Mouse (Mus musculus) MN1 (cell line): ENCODE measurements around the gene Rai1.

Experiments used
- DNase-seq: peaks from one replicate; pipeline ENCODE4 v3.0.0-alpha.2; 2016; ENCODE audit warnings: low spot score

The Rai1 gene

GRCm38 (mm10) chr11:60220291-60220804 is 115.5 kb downstream of the Rai1 start:
- peak; percentile 97 for DNase-seq

- no peak for DNase-seq
Observed at GRCm38 (mm10) chr11:60221425-60221824, 116.6 kb downstream of the Rai1 start.

GRCm38 (mm10) chr11:60222085-60222468 is 117.3 kb downstream of the Rai1 start:
- no peak for DNase-seq

DNA sequence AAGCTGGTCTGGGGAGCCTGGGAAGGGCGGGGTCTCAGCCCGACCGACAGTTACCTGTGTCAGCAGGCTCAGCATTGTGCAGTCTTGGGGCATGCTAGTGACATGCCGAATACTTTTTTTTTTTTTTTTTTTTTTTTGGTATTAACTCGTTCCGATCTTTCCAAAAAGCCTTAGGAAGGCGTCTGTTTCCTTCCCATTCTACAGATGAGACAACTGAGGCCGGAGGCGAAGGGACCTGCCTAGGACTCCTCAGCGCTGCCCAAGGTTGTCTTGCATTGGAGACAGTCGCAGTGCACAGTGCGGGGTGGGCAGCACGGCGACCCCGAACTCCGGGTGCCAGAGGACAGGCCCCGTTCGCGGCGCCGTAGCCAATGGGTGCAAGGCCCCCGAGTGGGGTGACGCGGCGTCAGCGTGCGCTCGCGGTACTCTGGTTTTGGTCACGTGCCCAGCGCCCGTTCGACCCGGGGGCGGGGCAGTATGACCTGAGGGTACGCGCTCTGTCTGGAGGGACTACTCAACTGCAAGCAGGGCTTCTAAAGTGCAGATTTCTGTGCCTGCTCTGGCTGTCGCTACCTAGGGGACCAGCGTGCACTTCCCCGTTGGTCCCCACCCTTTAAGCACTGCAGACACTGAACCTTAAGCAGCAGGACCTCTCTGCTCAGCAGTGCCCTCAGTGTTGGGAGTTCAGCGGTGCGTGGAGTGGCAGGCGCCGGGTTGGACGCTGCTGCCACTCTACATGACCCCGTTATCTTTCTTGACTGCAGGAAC is 117.8 kb downstream of the Rai1 start, which contains the start of gene Srebf1:
Gene Srebf1 (minus strand): TSS at position 113 of the 768 bp plus-strand sequence.
- peak; percentile 78 for DNase-seq

- peak; percentile 78 for DNase-seq
Observed at GRCm38 (mm10) chr11:60224676-60225075, 119.9 kb downstream of the Rai1 start.

- no peak for DNase-seq
Observed at GRCm38 (mm10) chr11:60225874-60226273, 121.1 kb downstream of the Rai1 start.

DNA sequence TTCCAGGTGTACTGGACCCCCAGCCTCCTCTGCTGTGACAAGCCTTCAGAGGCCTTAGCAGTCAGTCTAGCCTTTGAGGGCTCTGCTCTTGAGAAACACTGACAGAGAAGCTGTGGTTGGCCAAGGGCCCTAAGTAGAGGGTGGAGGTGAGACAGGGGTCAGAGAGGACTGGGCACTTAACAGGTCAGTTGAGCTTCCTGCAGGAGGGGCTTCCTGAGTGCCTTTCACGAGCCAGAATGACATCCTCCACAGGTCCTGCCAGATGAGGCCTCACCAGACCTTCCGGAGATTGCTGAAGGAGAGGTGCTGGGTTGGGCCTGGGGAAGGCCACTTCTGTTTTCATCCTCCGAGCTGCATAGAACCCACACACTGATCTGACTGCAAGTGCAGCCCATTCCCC is 123.7 kb downstream of the Rai1 start:
- no peak for DNase-seq

- no peak for DNase-seq
Observed at GRCm38 (mm10) chr11:60229821-60230220, 125.0 kb downstream of the Rai1 start.

- DNase-seq, result no peak
Observed at GRCm38 (mm10) chr11:60230512-60230911, 125.7 kb downstream of the Rai1 start.

DNA sequence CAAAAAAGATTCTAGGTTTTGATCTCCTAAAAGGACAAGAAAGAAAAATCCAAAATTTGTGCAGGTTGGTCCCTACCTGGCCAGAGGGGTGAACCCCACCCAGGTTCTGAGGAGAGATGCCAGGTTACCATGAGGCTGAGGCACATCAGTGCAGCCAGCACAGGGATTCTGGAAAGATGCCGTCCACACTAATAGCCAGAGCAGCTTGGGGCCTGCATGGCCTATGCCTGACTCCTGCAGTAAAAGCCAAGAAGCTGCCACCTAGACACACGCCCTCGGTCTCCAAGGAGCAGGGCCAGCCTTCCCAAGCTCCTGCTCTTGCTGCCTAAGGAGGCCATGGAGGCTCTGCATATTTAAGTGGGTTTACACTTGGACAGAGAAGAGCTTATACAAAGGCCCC is 126.5 kb downstream of the Rai1 start:
- DNase-seq, result no peak

DNA sequence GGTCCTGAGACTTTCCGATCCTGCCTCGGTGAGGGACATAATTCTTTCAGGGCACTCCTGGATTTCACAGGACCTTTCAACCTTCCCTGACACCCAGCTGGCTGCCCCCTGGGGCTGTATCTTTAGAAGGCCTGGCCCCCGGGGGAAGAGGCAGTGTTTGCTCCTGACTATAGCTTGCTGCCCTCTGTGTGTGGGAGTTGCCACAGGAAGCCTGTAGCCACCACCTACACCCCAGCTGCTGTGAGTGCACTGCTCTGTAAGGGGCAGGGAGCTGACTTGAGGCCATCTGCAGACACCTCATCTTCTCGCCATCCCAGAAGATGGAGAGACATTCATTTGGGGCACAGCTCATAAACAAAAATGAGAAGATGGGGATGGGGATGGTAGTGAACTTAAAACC is 127.1 kb downstream of the Rai1 start:
- no peak for DNase-seq

DNA sequence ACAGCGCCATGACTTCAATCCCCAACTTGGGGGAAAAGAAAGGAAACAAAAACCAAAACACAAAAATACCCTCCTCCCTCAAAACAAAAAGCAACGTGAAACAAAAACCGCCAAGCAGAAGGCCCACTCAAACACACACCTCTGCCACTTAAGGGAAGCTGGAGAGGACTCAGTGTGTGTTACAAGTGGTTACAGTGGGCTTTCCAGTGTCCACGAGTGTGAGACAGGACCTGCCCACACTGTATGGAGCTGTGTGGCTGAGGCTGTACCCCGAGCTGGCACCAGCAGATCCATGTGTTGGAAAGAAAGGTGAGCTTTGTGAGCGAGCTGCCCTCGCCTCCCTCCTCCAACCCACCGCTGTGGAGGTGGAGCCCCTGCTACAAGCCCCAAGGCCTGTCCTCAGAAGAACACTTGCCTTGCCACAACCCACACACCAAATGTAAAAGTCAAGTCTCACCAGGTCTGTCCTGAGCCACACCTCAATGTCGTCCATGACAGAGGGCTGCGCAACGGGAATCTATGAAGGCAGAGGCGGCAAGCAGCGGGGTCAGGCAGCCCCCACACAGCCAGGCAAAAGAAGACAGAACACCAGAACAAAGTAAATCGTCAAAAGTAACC is 127.7 kb downstream of the Rai1 start:
- DNase-seq, result no peak

GRCm38 (mm10) chr11:60233235-60233634 is 128.4 kb downstream of the Rai1 start:
- DNase-seq, result no peak

DNA sequence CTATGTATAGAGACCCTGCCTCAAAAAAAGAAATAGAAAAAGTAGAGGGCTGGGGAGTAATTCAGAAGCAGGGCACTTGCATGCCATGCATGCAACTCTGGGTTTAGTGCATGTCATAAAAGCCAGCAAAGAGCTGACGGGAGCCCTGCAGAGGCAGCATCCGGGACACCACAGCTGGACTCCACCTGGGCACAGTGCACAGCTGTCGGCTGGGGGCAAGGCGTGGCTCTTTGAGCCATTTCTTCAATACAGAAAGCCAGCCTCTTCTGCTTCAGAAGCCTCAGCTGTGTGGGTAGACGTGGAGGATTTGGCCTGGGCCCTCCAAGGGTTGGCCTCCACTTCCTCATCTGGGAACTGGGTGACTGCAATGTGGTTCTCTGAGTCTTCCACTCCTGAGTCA is 130.5 kb downstream of the Rai1 start:
- no peak for DNase-seq

DNA sequence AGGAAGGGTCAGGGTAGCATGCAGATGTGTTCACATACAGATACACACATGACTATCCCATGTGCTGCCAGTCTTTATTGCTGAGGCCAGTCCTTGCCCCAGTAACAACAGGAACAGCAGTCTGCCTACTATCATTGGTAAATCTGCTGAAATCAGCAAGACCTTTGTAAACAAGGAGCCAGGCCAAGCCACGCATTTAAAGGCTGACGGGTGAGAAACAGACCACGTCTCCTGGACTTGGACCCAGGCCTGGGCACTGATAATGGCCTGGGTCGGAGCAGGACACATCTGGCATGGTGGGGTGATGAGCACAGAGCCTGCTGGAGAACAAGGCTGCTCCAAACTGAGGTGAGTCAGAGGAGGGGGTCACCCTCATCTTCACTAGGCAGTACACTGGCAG is 135.7 kb downstream of the Rai1 start:
- peak; percentile 83 for DNase-seq

- DNase-seq, result no peak
Observed at GRCm38 (mm10) chr11:60244503-60245143, 139.8 kb downstream of the Rai1 start.

DNA sequence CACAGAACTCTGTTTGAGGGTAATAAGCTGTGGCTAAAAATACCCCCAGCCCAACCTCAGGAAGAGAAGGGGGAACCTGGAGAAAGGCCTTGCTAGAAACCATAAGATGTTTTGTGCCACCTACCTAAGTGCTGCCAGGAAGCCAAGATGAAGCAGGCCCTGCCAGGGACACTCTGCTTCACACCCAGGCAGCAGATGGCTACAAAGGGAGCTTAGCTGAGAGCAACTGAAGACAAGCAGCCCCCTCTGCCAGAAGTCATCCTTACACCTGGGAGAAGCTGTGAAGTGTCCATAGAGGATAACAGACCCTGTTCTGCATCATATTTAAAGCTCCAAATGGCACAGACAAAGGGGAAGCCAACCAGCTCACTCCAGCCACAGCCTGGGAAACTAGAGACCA is 141.3 kb downstream of the Rai1 start:
- no peak for DNase-seq

- DNase-seq, result no peak
Observed at GRCm38 (mm10) chr11:60247753-60248550, 143.1 kb downstream of the Rai1 start.
